Mouse (Mus musculus) heart, adult 2 months (tissue): Measurements from ENCODE around the gene Spag6. TPM values are rescaled to one million over a fixed set of nuclear protein-coding genes. Genes with fewer than 3 reads are reported as not detected.

Experiments used
- DNase-seq, 2 experiments: peaks; one replicate each; pipeline ENCODE4 v3.0.0; 2021
- H3K27ac ChIP-seq: fragments of 200-600 bp; 2 replicates; pipeline ENCODE4 v1.8.1; 2022
- H3K27me3 ChIP-seq: fragments of 200-500 bp; 2 replicates; pipeline ENCODE4 v1.6.1; 2012; ENCODE audit warnings: mild to moderate bottlenecking, low read length, inconsistent platforms, mixed read lengths; ENCODE audit not compliant: control insufficient read depth, insufficient read depth
- H3K36me3 ChIP-seq: fragments of 200-500 bp; 2 replicates; pipeline ENCODE4 v1.6.1; 2012; ENCODE audit warnings: low read length, inconsistent platforms; ENCODE audit not compliant: control insufficient read depth, insufficient read depth
- H3K4me1 ChIP-seq: fragments of 200-500 bp; 2 replicates; pipeline ENCODE4 v1.6.1; 2011; ENCODE audit warnings: low read length; ENCODE audit not compliant: control insufficient read depth, insufficient read depth
- H3K4me3 ChIP-seq: fragments of 200-600 bp; 2 replicates; pipeline ENCODE4 v1.8.1; 2022
- H3K79me2 ChIP-seq: fragments of 200-500 bp; replicated peaks from 2 replicates; pipeline ENCODE4 v1.6.1; 2012; ENCODE audit warnings: mild to moderate bottlenecking, inconsistent platforms, low read length, moderate library complexity, mixed read lengths; ENCODE audit not compliant: control insufficient read depth, insufficient read depth
- H3K9ac ChIP-seq: fragments of 200-500 bp; 2 replicates; pipeline ENCODE4 v1.6.1; 2012; ENCODE audit warnings: low read depth, mild to moderate bottlenecking, control low read depth, inconsistent platforms, low read length, mixed read lengths
- CTCF ChIP-seq: fragments of 200-600 bp; IDR thresholded peaks from 2 replicates; pipeline ENCODE4 v1.8.1; 2022; ENCODE audit warnings: antibody characterized with exemption, mild to moderate bottlenecking, moderate library complexity
- EP300 ChIP-seq: fragments of 200-500 bp; IDR thresholded peaks from 2 replicates; pipeline ENCODE4 v1.6.1; 2011; ENCODE audit warnings: low read depth, low read length, control low read depth; ENCODE audit not compliant: insufficient read depth
- POLR2A ChIP-seq: fragments of 200-500 bp; IDR thresholded peaks from 2 replicates; pipeline ENCODE4 v1.6.1; 2011; ENCODE audit warnings: mild to moderate bottlenecking, low read depth, low read length, control low read depth; ENCODE audit not compliant: insufficient read depth
- WGBS: fragments of 180-500 bp; shearing (Covaris S2); methylation state at CpG from one replicate; pipeline ENCODE4 v1.1.7; 2018; 5-methylcytosine and 5-hydroxymethylcytosine counted together
- intact Hi-C: fragments of 180-260 bp; cut with DNase I; formaldehyde crosslinking; loops from one replicate; pipeline ENCODE4 v1.15.1; 2025
- polyA plus RNA-seq: library from polyadenylated mRNA; depleted of rRNA; stranded (reverse); fragments of >200 nt; gene quantifications from 2 replicates; pipeline ENCODE4 v1.2.3, GENCODE M21; 2012
- total RNA-seq, 2 experiments: library from RNA; stranded (reverse); gene quantifications; 2 replicates each; pipeline ENCODE4 v1.2.3; 2021

Spag6 gene
- total and polyA plus RNA-seq, 3 experiments: 0.20 to 0.36 (median 0.26) TPM

DNA sequence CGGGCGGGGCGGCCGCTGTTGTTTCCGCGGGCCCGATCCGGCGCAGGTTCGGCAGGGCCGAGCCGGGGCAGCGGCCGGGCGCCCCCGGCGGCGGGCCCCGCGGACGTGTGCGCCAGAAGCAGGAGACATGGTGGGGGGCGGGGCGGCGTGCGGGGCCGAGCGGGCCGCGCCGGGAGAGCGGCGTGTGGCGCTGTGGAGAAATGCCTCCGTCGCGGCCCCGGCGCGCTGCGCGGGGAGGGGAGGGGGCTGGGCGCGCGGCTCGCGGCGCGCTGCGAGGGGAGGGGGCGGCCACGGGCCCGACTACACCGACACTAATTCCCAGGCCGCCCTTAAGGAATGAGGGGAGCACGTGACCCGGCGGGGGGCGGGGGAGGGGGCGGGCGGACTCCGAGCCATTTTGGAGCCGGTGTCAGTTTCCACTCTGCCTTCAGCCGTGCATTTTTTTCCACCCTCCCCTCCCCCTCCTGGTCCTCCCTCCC is 17.3 kb upstream of the Spag6 start:
- intact Hi-C loops: loop anchor here (2.0 to 5.0 kb wide), 5 partner anchors 90 to 649 kb away; partner anchors contain the start of genes 4930426L09Rik, Dnajc1, Pip4k2a and Skida1
- Histone ChIP-seq H3K79me2 (no peaks in the 10 kb centered on the region), H3K36me3 (peaks cover 9% of the 10 kb centered on the region), H3K27ac (peak overlapping the region; percentile 95), H3K4me1 (peaks cover 2% of the 10 kb centered on the region), H3K27me3 (no peaks in the 10 kb centered on the region), H3K9ac (peak overlapping the region; percentile 84), H3K4me3 (peak overlapping the region; percentile 85)
- DNase-seq: peak; percentile 82 to 87
- TF ChIP-seq EP300: no peak
- TF ChIP-seq CTCF: 0 out of 2 replicates have a peak, but pooled peaks have one; percentile 1
- no peak for TF ChIP-seq POLR2A
- 4% methylated on average over 39 of the region's 64 CpGs for WGBS

DNA sequence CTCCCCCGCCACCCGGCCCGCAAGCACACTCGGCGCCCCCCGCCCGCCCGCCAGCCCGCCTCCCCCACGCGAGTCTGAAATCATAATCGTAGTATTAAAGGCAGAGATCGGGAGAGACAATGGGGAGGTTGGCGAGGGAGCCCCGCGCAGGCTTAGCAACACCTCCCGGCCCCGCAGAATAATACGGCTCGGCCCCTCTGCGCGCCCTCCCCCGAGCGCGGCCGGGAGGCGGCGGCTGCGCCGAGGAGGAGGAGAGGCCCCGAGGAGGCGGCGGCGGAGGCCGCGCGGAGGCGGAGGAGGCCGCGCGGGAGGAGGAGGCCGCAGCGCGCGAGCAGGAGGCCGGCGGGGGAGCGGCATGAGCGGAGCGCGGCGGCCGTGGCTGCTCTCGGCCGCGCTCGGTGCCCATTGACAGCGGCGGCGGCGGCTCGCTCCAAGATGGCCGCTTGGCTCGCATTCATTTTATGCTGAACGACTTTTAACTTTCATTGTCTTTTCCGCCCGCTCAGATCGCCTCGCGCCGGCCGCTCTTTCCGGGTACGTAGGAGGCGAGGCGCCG is 16.8 kb upstream of the Spag6 start, which contains the start of gene Bmi1:
Gene Bmi1 (plus strand): TSS at position 83 of the 556 bp plus-strand sequence.
- Histone ChIP-seq H3K4me3 (peak within 1 kb of the TSS; percentile 85), H3K79me2 (no peaks in the 10 kb centered on the region), H3K4me1 (peaks cover 2% of the 10 kb centered on the region), H3K9ac (peak within 1 kb of the TSS; percentile 97), H3K36me3 (peaks cover 9% of the 10 kb centered on the region), H3K27ac (peak within 1 kb of the TSS; percentile 95), H3K27me3 (no peaks in the 10 kb centered on the region)
- DNase-seq: peak; percentile 83 to 84
- no peak for TF ChIP-seq EP300
- no peak for TF ChIP-seq CTCF
- 0 out of 2 replicates have a peak, but pooled peaks have one; percentile 16 for TF ChIP-seq POLR2A
- WGBS: 1% methylated on average over 53 of the region's 77 CpGs
- intact Hi-C loops: loop anchor here (2.0 to 5.0 kb wide), 5 partner anchors 90 to 650 kb away; partner anchors contain the start of genes 4930426L09Rik, Dnajc1, Pip4k2a and Skida1

DNA sequence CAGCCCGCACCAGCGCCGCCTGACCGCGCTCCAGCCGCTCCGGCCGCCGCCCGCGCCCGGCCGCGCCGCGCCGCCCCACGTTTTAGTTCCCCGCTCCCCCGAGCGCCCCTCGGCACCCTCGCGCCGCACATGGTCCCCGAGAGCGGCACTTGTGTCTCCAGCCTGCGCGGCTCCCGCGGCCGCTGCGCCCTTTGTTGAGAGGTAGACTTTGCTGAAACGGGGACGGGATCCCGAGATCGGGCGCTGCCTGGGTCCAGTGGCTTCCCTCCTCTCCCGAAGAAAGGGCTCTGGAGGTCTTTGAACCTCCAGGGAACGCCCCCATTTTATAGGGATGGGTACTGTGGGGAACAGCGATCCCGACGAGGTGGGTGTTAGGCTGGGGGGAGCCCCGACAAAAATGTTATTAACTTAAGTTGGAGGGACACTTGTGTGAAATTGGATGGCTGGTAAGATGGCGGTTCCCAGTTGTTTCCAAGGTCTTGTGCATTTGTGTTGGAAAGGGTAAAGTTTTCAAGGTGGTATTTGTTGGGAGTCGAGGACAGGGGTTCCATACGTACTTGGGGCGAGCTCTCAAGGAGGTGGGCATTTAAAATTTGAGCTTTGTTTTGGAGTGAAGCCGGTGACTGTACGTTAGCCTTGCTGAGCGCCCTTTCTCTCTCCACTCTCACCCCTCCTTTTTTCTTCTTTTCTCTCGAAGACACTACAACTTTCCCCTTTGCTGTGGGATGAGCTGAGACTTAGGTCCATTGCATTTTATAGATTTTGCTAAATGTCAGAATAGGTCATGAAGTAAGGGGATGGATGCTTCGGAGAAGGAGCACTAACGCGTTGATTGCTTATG is 16.0 kb upstream of the Spag6 start:
- Histone ChIP-seq H3K27me3 (no peaks in the 10 kb centered on the region), H3K36me3 (peaks cover 9% of the 10 kb centered on the region), H3K4me1 (peaks cover 2% of the 10 kb centered on the region), H3K9ac (peak overlapping the region; percentile 97), H3K4me3 (peak overlapping the region; percentile 85), H3K27ac (peak overlapping the region; percentile 70), H3K79me2 (no peaks in the 10 kb centered on the region)
- peak; percentile 59 to 75 for DNase-seq
- WGBS: 17% methylated on average over 54 of the region's 55 CpGs
- intact Hi-C loops: loop anchor here (2.0 to 5.0 kb wide), 6 partner anchors 17 to 651 kb away; partner anchors contain the start of genes 4930426L09Rik, Dnajc1, Pip4k2a and Skida1
- TF ChIP-seq EP300 (no peak), POLR2A (no peak), CTCF (no peak)

DNA sequence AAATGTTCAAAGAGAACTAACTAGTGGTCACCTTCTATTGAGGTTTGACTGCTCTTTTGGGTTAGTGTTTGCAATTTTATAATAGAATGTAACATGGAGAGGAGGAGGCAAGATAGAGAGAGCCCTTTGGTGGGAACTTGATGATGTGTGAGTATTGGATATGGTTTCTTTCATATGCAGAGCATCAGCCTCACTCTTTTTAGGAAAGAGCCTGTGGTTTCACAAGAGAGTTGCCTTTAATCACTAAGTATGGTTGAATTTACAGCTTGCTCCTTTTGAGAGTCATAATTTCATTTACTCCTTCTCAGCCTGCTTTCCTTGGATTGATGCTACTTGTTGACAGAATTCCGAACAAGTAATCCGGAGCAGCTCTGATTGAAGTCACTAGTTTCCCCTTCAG is 14.1 kb upstream of the Spag6 start:
- H3K27me3 ChIP-seq: no peaks in the 10 kb centered on the region
- no peak for DNase-seq
- peaks cover 7% of the 10 kb centered on the region for H3K36me3 ChIP-seq
- intact Hi-C loops: loop anchor here (1.0 to 5.0 kb wide), 6 partner anchors 11 to 652 kb away; partner anchors contain the start of genes 4930426L09Rik, Dnajc1, Pip4k2a and Skida1
- H3K4me3 ChIP-seq: no peak overlapping the region
- H3K27ac ChIP-seq: no peak overlapping the region
- peaks cover 2% of the 10 kb centered on the region for H3K4me1 ChIP-seq
- no peak for TF ChIP-seq CTCF
- H3K79me2 ChIP-seq: no peaks in the 10 kb centered on the region
- WGBS: 98% methylated on average over 2 of the region's 2 CpGs
- H3K9ac ChIP-seq: no peak overlapping the region

DNA sequence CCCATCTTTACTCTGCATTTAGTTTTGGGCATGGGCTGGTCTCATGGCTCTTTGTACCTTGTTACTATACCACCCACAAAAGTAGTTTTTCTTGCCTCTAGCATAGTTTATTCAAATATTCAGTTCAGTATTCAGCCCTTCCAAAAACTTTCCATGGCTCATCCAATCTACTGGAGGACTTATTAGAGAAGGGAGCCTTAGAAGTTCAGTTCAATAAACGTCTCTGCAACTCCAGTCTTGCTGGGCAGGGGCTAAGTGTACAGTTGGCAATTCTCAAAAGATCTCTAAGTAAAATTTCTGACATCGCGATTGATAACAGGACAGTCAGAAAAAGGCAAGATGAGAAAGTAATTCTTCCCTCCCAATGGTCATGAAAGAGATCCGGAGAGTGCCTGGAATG is 13.3 kb upstream of the Spag6 start:
- Histone ChIP-seq H3K36me3 (peaks cover 7% of the 10 kb centered on the region), H3K9ac (no peak overlapping the region), H3K27ac (no peak overlapping the region; the same call in 1 of the 2 replicates), H3K4me1 (peaks cover 2% of the 10 kb centered on the region), H3K4me3 (peak overlapping the region; percentile 47), H3K79me2 (no peaks in the 10 kb centered on the region), H3K27me3 (no peaks in the 10 kb centered on the region)
- DNase-seq: no peak
- WGBS: 5% methylated on average over 4 of the region's 4 CpGs
- no peak for TF ChIP-seq CTCF
- TF ChIP-seq EP300: no peak
- no peak for TF ChIP-seq POLR2A
- intact Hi-C loops: loop anchor here (1.0 kb wide), 1 partner anchor 10 kb away; no protein-coding TSS in a partner anchor
